Mouse (Mus musculus) c-Kit-positive CD71-positive TER-119-positive erythroid progenitor cells, embryonic 14.5 days (primary cell): Measurements from ENCODE around the gene Lrp3.

Experiments
- DNase-seq: peaks from one replicate; pipeline ENCODE4 v3.0.0-alpha.2; 2013; ENCODE audit warnings: low spot score

Lrp3 gene

GRCm38 (mm10) chr7:35189699-35190098 lies 25.6 kb downstream of the Lrp3 start:
- DNase-seq, result no peak

GRCm38 (mm10) chr7:35185889-35186569 lies 29.3 kb downstream of the Lrp3 start, which contains the start of gene Slc7a10:
Gene Slc7a10, plus strand, starts transcription at chr7:35186385.
- DNase-seq, result no peak

GRCm38 (mm10) chr7:35184833-35185724 lies 30.2 kb downstream of the Lrp3 start:
- no peak for DNase-seq

GRCm38 (mm10) chr7:35176412-35177381 lies 38.6 kb downstream of the Lrp3 start:
- DNase-seq, result no peak

GRCm38 (mm10) chr7:35175533-35175932 lies 39.8 kb downstream of the Lrp3 start:
- no peak for DNase-seq

GRCm38 (mm10) chr7:35172519-35172918 lies 42.8 kb downstream of the Lrp3 start:
- DNase-seq, result no peak

GRCm38 (mm10) chr7:35171867-35172382 lies 43.4 kb downstream of the Lrp3 start:
- peak; percentile 44 for DNase-seq

- peak; percentile 60 for DNase-seq
Measured at GRCm38 (mm10) chr7:35169341-35169740, 46.0 kb downstream of the Lrp3 start.

- DNase-seq, result no peak
Measured at GRCm38 (mm10) chr7:35167925-35168324, 47.4 kb downstream of the Lrp3 start.

GRCm38 (mm10) chr7:35166988-35167387 lies 48.3 kb downstream of the Lrp3 start:
- DNase-seq, result no peak

GRCm38 (mm10) chr7:35164131-35164530 lies 51.2 kb downstream of the Lrp3 start:
- no peak for DNase-seq

- no peak for DNase-seq
Measured at GRCm38 (mm10) chr7:35163600-35163999, 51.7 kb downstream of the Lrp3 start.

GRCm38 (mm10) chr7:35162443-35162842 lies 52.9 kb downstream of the Lrp3 start:
- DNase-seq, result no peak

GRCm38 (mm10) chr7:35157512-35157911 lies 57.8 kb downstream of the Lrp3 start:
- DNase-seq, result no peak

GRCm38 (mm10) chr7:35156561-35157477 lies 58.5 kb downstream of the Lrp3 start:
- DNase-seq, result no peak

GRCm38 (mm10) chr7:35154449-35154848 lies 60.8 kb downstream of the Lrp3 start:
- no peak for DNase-seq

- no peak for DNase-seq
Measured at GRCm38 (mm10) chr7:35150860-35151259, 64.4 kb downstream of the Lrp3 start.
